Mouse (Mus musculus): Measurements from ENCODE around the gene Prkrip1.
"Not testable (repeated sequence)": the region's sequence is repeated elsewhere in the genome, so short reads cannot be mapped to it uniquely, and the experiment has no call there.

Prkrip1 gene

DNA sequence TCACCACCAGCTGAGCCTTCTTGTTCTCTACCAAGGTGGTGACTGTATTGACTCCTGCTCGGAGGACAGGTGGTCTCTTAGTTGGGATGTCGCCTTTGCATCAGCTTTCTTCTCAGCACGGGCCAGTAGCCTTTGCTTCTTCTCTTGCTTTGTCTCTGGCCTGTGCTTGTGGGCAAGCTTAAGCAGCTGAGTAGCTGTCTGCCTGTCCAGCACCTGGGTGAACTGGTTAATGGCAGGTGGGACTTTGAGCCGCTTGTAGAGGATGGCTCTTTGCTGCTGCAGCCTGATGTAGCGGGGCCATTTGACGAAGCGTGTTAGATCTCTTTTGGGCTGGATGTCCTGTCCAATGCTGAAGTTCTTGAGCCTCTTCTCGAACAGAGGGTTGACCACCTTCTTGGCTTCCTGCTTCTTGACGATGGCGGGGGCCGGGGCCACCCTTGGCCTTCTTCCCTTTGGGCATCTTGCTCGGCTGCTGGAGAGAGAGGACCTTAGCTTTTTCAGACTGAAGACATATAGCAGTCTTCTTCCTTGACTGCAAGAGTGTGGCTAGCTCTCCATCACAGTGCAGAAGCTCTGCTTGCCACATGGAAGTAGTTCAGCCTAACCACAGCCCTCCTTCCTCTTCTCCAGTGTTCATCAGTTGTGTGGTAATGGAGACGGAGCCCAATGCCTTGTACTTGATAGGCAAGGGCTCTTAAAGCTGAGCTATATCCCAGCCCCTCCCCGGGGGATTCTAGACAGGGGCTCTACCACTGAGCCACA is 12.8 kb upstream of the Prkrip1 start:
- not testable (repeated sequence) for DNase-seq (ENCODE audit: low read depth, low spot score)

DNA sequence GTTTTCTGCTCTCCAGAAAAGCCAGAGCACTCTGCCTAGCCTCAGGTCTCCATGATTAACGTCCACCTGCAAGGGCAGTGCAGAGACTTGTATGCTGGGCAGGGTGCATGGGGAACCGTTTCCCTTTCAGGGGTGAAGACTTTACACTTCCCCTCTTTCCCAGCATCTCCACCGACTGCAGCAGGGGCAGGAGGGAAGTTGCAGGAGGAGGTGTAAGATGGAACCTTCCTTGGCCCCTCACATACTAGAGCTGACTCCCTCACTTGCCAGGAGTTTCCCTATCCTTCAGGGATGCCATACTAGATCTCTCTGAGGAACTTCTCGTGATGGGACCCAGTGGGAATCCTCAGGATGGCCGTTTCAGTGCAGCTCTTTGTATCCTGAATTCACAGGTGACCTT is 11.8 kb upstream of the Prkrip1 start:
- no peak for DNase-seq (ENCODE audit: low read depth, low spot score)

DNA sequence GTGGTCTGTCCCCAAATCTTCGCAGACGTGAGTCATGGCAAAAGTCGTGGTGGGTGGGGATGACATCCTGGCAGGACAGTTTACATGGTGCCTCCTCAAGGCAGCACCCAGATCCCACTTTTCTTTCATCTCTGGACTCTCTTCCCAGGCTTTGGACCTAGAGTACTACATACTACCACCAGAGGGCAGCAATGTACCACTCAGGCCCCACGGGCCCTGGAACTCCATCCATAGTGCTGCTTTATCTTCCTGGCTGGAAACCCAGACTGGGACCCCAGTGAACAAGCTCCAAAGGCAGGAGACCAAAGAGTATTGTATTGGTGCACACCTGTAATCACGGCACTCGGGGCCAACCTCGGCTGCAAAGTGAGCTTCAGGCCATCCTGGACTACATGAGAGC is 3.1 kb upstream of the Prkrip1 start:
- DNase-seq (ENCODE audit: low read depth, low spot score) = peak; percentile 73

DNA sequence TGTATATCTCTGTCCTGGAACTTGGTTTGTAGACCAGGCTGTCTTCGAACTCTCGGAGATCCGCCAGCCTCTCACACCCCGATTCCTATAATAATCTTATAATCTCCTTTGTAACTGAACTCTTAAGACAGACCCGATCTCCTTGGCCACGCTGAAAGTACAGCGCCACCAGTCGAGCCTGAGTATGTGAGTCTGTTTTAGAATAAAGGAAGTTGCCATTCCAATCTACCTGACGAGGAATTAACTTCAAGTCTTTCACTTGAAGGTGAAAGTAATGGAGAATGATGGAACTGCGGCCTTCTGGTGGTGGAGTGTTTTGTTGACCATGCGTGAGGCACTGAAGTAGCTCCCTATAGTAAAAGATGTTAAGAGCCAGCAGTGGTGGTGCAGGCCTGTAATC is 763 bp upstream of the Prkrip1 start:
- DNase-seq (ENCODE audit: low read depth, low spot score) = peak; percentile 35

DNA sequence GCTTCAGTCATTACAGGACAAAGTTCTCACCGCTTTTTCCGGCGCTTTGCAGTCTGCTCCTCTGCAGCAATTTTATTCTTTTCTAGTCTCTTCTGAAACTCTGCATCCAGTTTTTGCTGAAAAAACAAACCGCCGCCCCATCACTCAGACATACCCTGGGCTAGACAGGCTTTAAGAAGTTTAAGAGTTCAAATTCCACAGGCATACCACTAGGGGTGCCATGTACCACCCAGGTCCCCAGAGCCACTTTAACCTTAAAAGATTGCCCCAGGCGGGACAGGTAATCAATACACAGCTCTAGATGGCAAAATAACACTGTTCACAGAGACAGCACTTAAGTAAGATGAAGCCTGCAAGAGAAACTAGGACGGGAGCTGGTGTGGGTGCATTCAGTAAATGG is 6.9 kb downstream of the Prkrip1 start:
- DNase-seq (ENCODE audit: low read depth, low spot score) = no peak

DNA sequence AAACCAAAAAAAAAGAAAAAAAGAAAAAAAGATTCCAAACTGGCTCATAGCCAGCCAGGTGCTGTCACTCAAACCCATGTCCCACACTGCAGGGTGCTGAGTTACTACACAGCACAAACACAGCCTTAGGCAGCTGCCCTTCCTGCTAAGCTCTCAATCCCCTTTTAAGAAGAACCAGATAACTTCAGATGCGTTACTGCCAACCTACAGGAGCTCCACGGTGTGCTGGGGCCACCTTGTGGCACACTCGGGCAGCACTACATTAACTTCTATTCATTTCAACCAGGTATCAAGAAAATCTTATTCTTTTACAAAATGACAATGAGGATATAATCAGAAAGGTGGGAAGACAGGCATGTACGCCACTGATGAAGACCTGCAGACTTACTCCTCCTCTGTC is 12.0 kb downstream of the Prkrip1 start:
- DNase-seq (ENCODE audit: low read depth, low spot score) = peak; percentile 88

DNA sequence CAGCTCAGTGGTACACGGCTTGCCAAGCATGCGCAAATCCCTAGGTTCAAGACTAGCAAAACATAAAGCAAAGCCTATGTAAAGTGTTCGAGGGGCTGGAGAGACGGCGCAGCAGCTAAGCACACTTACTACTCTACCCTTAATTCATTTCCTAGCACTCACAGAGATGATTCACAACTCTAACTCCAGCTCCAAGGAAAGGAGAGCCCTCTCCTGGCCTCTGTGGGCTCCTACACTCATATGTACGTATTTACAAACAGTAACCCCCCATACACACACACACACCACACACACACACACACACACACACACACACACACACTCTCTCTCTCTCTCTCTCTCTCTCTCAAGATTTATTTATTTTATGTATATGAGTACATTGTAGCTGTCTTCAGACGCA is 15.0 kb downstream of the Prkrip1 start:
- DNase-seq (ENCODE audit: low read depth, low spot score) = no peak

DNA sequence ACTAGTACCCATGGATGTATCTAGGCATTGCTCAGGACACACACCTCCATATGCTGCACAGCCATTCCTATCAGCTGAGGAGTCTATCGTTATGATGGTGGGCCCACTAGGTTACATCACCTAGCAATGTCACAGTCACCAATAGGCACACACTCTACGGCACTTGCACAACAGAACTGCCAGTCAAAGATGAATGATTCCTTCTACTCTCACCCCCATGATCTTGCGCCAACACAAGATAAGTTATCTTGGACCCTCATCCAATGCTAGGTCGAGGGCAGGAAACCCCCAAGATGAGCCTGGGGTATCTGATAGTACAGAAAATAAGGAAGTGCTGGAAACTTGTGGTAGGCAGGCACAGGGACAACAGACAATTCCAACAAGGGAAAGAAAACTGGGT is 15.9 kb downstream of the Prkrip1 start:
- DNase-seq (ENCODE audit: low read depth, low spot score) = no peak

DNA sequence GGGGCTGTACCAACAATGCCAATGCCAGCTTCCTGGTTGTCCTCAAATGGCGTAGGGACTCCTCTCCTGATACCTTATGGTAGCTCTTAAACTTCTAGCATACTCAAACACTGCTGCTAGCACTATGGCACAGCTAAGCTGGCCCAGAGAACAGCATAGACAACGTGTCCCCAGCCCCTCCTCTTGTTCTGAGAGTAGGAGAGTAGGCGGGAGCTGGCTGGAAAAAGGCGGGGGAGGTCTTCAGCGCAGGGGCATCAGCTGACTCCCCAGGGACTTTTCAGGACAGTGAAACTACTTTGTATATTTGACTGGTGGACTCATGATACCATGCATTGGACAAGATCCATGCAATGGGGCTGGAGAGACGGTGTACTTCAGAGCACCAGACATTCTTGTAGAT is 16.7 kb downstream of the Prkrip1 start:
- peak; percentile 26 for DNase-seq (ENCODE audit: low read depth, low spot score)

DNA sequence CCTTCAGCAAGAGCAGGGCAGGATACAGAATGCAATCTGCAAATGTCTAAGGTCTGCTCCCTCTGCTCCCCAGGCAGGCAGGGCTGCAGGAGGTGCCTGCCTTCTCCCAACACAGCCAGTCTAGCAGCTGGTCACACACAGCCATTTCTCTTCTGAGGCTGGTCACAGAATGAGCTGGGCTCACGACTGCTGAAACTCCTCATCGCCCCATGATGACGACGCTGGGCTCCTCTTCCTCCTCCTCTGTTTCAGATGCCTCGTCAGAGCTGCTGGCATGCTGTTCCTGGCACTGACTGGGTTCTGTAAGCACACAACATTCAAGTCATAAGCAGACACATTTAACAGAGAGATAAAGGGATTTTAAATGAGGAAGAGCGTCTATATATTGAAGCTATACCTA is 17.6 kb downstream of the Prkrip1 start:
- DNase-seq (ENCODE audit: low read depth, low spot score) = no peak

DNA sequence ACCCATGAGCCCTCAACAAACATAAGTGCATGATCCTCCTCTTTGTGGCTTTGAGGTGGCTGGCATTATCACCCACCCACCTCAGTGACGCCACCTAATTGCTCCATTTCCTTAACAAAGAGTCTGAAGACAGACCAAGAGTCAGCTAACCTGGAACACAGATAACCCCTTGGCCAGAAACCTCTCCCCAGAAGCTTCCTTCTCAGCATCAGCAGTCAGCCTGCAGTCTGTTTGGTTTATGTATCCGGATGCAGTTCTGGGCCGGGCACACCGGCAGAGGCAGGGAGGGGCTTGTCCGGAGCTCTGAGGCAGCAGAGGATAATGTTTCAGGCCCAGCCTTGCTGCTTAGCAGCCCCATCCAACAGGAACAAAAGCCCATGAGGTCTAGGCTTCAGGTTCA is 19.2 kb downstream of the Prkrip1 start:
- DNase-seq (ENCODE audit: low read depth, low spot score) = no peak

DNA sequence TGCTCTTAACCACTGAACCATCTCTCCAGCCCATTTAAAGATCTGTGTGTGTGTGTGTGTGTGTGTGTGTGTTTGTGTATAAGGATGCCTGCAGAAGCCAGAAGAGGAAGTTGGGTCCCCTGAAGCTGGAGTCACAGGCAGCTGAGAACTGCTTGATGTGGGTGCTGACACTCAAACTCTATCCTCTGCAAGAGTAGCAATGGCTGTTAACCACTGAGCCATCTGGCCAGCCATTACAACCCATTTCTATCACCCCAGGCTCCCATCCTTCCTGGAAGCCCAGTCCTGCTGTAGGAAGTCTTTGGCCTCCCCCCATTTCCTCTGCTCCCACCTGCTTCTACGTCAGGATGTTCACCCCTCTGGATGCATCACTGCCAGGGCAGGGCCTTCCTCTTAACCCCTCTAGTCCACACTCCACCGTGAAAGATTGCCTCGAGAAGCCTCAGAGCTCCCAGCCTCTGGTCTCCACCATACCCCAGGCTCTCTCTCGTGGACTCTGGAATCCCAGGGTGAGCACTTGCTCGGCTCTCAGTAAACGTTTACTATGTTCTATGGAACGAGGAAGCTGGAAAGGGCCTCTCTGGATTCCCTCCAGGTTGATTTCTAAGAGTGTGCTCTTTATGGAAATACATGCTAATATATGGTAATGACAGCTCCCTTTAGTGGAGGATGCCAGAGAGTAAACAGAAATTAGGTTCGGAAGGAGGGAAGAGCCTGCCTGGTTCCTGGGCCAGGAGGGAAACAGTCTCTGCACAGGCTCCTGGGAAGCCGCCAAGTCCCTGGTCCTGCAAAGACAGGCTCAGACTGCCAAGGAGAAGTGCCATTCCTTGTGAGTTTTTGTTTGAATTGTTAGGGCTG is 24.9 kb downstream of the Prkrip1 start:
- peak; percentile 48 for DNase-seq (ENCODE audit: low read depth, low spot score)

DNA sequence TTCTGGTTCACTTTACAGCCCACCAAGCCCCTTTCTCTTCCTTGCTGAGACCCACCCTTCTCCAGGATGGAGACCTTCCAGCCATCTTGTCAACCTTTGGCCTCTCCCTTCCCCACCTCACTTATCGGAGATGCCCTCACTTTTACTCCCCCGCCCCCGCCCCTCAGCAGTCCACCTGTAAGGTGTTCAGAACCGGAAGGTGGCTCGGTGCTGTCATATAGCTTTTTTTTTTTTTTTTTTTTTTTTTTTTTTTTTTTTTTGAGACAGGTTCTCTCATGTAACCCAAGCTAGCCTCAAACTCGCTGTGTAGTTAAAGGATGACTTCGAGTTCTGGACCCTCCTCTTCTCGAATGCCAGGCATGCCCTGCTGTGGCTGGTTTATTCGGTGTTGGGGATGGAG is 25.8 kb downstream of the Prkrip1 start:
- DNase-seq (ENCODE audit: low read depth, low spot score) = no peak

DNA sequence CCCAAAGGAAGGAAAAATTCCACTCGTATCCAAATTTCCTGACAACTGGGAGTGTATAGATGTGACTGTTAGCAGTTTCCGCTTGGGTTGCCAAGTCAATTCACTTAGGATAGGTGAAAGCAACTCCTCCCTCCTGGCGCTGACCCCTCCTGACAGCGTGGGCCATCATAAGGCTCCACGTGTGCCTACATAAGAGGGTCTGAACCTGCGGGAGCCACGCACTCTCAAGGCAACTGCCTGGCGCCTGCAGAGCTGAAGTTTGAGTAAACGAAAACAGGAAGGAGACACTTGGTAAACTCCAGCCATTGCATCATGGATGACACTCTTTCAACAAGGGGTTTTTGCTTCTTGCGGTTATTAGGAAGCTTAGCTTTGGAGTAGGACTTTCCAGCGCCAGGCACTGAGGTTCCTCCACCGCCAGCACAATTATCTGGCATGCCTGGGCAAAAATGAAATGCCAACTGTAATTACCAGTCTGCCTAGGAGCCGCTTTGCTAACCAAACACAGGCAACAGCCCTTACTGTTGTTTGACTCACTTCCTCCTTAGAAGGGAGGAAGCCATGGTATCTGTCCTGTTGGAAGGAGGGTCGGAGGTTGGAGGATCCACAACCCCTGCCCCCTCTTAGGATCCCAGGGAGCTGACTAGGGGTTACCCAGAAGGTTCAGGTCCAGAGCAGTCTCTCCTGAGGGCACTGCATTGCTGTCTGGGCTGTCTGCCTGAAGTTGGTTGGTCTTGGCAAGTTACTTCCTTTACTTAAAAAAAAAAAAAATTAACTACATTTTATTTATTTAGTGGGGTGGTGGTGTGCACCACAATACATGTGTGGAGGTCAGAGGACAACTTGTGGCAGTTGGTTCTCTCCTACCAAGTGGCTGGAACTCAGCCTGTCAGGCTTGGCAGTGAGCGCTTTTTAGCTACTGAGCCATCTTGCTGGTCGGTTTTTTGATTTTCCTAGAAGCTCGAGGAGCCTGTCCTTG is 27.1 kb downstream of the Prkrip1 start:
- peak; percentile 70 for DNase-seq (ENCODE audit: low read depth, low spot score)

DNA sequence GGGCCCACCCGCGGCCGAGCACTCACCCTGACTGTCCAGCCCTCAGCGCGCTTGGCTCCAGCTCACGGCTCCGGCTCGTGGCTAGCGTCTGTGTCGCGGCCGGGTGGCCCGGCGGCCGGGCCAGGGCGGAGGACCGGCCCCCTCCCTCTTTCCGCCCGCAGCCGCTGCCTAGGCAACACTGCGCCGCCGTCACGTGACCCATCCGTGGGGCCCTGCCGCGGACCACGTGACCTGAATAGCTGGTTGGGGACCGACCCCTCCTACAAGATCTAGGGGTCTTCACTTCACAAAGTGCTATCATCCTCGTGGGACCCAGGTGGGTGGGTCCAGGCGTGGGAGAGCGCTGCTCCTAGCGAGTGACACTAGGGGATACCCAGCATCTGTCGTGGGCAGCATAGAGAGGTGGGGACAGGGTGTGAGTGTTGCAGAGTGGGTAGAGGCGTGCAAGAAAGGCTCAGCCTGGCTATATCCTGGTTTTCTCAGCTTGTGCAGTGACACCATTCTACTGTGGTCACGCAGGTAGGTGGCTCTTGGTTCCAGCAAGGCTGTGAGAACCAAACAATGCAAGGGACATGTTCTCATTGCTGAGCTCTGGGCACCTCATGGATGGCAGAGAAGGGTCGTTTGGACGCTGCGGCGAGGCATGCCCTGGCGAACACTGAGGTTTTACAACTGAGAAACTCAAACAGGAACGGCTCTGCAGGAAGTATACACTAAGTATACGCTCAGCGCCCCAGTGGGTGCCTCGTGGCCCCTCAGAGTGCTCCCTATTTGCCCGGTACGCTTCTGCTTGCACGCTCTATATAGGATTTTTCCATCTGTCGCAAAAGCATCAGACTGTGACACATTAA is 28.0 kb downstream of the Prkrip1 start, which contains the start of gene Orai2:
TSS of gene Orai2 (minus strand) at position 202 of the 851 bp plus-strand sequence.
- DNase-seq (ENCODE audit: low read depth, low spot score) = peak; percentile 89

DNA sequence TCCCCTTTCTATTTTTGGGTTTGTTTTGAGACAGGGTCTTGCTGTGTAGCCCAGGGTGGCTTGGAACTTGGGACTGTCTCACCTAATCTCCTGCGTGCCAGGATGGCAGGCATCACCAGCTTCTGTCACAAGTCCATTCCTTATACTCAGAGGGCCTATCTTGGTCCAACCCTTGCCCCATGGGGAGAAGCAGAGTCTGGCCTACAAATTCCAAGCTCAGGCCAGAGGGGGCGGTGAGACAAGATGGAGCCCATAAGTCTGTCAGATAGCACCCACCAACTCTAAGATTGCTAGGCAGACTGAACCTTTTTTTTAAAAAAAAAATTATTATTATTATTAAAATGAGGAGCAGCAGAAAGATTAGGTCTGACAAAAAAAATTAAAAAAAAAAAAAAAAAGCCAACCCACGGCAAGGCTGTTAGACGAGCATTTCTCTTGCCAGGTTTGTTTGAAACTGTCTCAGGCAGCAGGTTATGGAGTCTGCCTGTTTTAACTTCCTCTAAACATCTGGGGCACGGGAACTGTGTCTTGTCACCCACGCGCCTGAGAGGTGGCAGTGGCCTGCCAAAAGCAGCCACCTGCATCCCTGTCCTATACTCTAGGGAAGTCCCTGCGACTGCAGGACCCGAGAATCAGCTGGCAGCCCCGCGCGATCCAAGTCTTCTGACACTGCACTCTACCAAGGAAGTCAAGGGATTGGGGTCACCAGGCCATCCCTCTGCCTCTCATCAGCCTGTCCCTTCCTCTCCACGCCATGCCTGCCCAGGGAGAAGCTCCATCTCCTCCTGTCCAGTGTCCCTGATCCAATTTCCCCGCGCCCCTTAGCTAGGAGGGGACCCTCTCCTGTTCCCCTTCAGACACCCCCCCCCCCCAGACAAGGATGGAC is 28.9 kb downstream of the Prkrip1 start:
- DNase-seq (ENCODE audit: low read depth, low spot score) = peak; percentile 58

DNA sequence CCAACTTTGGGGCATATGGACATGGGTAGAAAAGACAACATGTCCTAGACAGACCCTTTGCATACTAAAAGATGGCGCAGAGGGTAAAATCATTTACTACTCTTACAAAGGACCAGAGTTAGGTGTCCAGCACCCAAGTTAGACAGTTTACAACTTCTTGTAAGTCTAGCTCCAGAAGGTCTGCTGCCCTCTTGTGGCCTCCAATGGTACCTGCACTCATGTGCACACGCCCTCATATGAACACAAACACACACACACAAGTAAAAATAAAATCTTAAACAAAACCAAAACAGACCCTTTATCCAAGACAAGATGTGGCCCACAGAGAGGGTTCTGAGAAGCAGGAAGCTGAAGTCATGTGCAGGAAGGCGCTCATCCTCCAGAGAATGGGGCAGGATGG is 30.7 kb downstream of the Prkrip1 start:
- peak; percentile 56 for DNase-seq (ENCODE audit: low read depth, low spot score)

DNA sequence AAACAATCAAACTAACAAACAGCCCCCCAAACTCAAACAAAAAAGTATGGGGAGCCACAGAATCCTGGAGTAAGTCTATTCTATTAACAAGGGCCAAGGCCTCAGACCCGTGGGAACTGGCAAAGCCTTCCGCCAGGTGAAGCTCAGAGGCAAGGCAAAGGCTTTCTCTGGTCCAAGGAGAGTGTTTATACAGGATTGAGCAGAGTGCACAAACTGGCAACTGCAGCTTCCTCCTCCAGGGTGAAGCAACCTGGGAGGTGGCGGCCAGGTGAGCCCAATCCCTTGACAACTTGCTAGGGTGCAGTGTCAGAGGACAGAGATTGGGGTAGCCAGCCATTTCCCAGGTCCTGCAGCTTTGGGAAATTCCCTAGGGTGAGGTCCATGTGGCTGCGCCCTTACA is 31.5 kb downstream of the Prkrip1 start:
- no peak for DNase-seq (ENCODE audit: low read depth, low spot score)

DNA sequence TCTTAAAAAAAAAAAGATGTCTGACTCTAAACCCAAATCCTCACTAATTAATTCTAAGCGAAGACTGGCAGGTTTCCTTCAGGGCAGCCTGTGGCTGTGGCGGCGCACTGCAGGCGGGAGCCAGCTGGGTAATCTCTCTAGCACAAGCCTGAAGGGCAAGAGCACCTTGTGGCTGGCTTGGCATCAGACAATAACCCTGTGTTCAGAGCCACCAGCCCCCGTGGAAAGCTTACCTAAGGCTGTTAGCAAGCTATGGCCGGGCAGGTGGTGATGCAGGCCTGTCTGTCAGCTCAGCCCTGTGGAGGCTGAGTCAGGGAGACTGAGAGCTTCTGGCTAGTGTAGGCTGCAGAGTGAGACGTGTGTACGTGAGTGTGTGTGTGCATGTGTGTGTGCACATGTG is 33.5 kb downstream of the Prkrip1 start:
- no peak for DNase-seq (ENCODE audit: low read depth, low spot score)
